Mouse (Mus musculus): ENCODE results near the gene Kcnq1. TPM values are rescaled to one million over a fixed set of nuclear protein-coding genes. Genes with fewer than 3 reads are reported as not detected.
A peak's percentile ranks its signal among the peaks of the same experiment; 100 is the strongest.

The Kcnq1 gene
- polyA plus RNA-seq (2015; fragmentation: Nextera tagmentation; extraction: Ambion mirVana): 1.3 and 1.8 TPM in 2 replicates

GRCm38 (mm10) chr7:143106062-143106461, at the start of gene Kcnq1:
Gene Kcnq1, plus strand, starts transcription at chr7:143106362.
- H3K36me3 ChIP-seq (replicated peaks): no peaks in the 10 kb centered on the region
- H3K9ac ChIP-seq: no peak within 1 kb of the TSS
- H3K27ac ChIP-seq: no peak within 1 kb of the TSS
- WGBS: 70% methylated on average over 4 of the region's 4 CpGs
- no peak for ATAC-seq (replicated peaks)
- peaks cover 40% of the 10 kb centered on the region for H3K27me3 ChIP-seq (replicated peaks)
- H3K4me1 ChIP-seq: peaks cover 11% of the 10 kb centered on the region; the same call in 1 of the 2 replicates
- H3K4me3 ChIP-seq: peak within 1 kb of the TSS; percentile 26
- H3K4me2 ChIP-seq: peak within 1 kb of the TSS; percentile 46
- H3K9me3 ChIP-seq: 0 out of 2 replicates have a peak, but pooled peaks cover 3% of the 10 kb centered on the region

- H3K4me1 ChIP-seq: peaks cover 51% of the 10 kb centered on the region
- no peak for ATAC-seq (replicated peaks)
- H3K27me3 ChIP-seq (replicated peaks): no peaks in the 10 kb centered on the region
- H3K27ac ChIP-seq: no peak overlapping the region
- H3K36me3 ChIP-seq (replicated peaks): no peaks in the 10 kb centered on the region
- H3K9ac ChIP-seq: no peak overlapping the region
- no peaks in the 10 kb centered on the region for H3K9me3 ChIP-seq
- WGBS: 95% methylated on average over 5 of the region's 5 CpGs
- H3K4me2 ChIP-seq: no peak overlapping the region
- no peak overlapping the region for H3K4me3 ChIP-seq
Observed at GRCm38 (mm10) chr7:143057023-143057422, 49.1 kb upstream of the Kcnq1 start.

- no peak overlapping the region for H3K4me2 ChIP-seq
- 0 out of 2 replicates have a peak overlapping the region, but pooled peaks have one; percentile 15 for H3K27ac ChIP-seq
- no peak for ATAC-seq (replicated peaks)
- H3K4me1 ChIP-seq: peaks cover 46% of the 10 kb centered on the region
- no peak overlapping the region for H3K9ac ChIP-seq
- H3K36me3 ChIP-seq (replicated peaks): 0 out of 2 replicates have a peak, but pooled peaks cover 3% of the 10 kb centered on the region
- no peak overlapping the region for H3K4me3 ChIP-seq
- WGBS: 90% methylated on average over 9 of the region's 9 CpGs
- no peaks in the 10 kb centered on the region for H3K27me3 ChIP-seq (replicated peaks)
- H3K9me3 ChIP-seq: no peaks in the 10 kb centered on the region
Observed at GRCm38 (mm10) chr7:143057667-143058220, 48.4 kb upstream of the Kcnq1 start.

- no peaks in the 10 kb centered on the region for H3K9me3 ChIP-seq
- H3K27ac ChIP-seq: peak overlapping the region; percentile 15; the same call in 1 of the 2 replicates
- no peak for ATAC-seq (replicated peaks)
- 0 out of 2 replicates have a peak, but pooled peaks cover 3% of the 10 kb centered on the region for H3K36me3 ChIP-seq (replicated peaks)
- WGBS: 77% methylated on average over 5 of the region's 5 CpGs
- no peak overlapping the region for H3K9ac ChIP-seq
- H3K4me1 ChIP-seq: peaks cover 46% of the 10 kb centered on the region
- H3K4me2 ChIP-seq: no peak overlapping the region
- no peak overlapping the region for H3K4me3 ChIP-seq
- H3K27me3 ChIP-seq (replicated peaks): no peaks in the 10 kb centered on the region
Observed at GRCm38 (mm10) chr7:143058221-143058697, 47.9 kb upstream of the Kcnq1 start.

GRCm38 (mm10) chr7:143059202-143059870, 46.8 kb upstream of the Kcnq1 start:
- H3K9ac ChIP-seq: no peak overlapping the region
- peak overlapping the region; percentile 2; the same call in 1 of the 2 replicates for H3K27ac ChIP-seq

GRCm38 (mm10) chr7:143062704-143063103, 43.5 kb upstream of the Kcnq1 start:
- Histone ChIP-seq H3K27me3 (replicated peaks) (no peaks in the 10 kb centered on the region), H3K36me3 (replicated peaks) (peaks cover 25% of the 10 kb centered on the region; the same call in 1 of the 2 replicates), H3K4me2 (no peak overlapping the region), H3K9me3 (no peaks in the 10 kb centered on the region), H3K27ac (no peak overlapping the region), H3K4me1 (peaks cover 15% of the 10 kb centered on the region), H3K4me3 (no peak overlapping the region), H3K9ac (no peak overlapping the region)
- no peak for ATAC-seq (replicated peaks)
- 97% methylated on average over 2 of the region's 2 CpGs for WGBS

More at GRCm38 (mm10) chr7:143059202-143059870, 46.8 kb upstream of the Kcnq1 start:
- WGBS: 75% methylated on average over 5 of the region's 5 CpGs
- no peak for ATAC-seq (replicated peaks)
- peaks cover 8% of the 10 kb centered on the region; the same call in 1 of the 2 replicates for H3K36me3 ChIP-seq (replicated peaks)
- no peak overlapping the region for H3K4me2 ChIP-seq
- no peak overlapping the region for H3K4me3 ChIP-seq
- H3K9me3 ChIP-seq: no peaks in the 10 kb centered on the region
- H3K27me3 ChIP-seq (replicated peaks): no peaks in the 10 kb centered on the region
- peaks cover 39% of the 10 kb centered on the region for H3K4me1 ChIP-seq

- Histone ChIP-seq H3K27ac (no peak overlapping the region), H3K4me1 (peaks cover 10% of the 10 kb centered on the region), H3K27me3 (replicated peaks) (no peaks in the 10 kb centered on the region), H3K36me3 (replicated peaks) (peaks cover 25% of the 10 kb centered on the region; the same call in 1 of the 2 replicates), H3K4me2 (no peak overlapping the region), H3K4me3 (no peak overlapping the region), H3K9me3 (no peaks in the 10 kb centered on the region), H3K9ac (no peak overlapping the region)
- 34% methylated on average over 6 of the region's 6 CpGs for WGBS
- ATAC-seq (replicated peaks): no peak
Observed at GRCm38 (mm10) chr7:143064226-143064625, 41.9 kb upstream of the Kcnq1 start.

- Histone ChIP-seq H3K9ac (no peak overlapping the region), H3K4me3 (no peak overlapping the region), H3K9me3 (no peaks in the 10 kb centered on the region), H3K36me3 (replicated peaks) (peaks cover 25% of the 10 kb centered on the region; the same call in 1 of the 2 replicates), H3K4me1 (peaks cover 19% of the 10 kb centered on the region), H3K27me3 (replicated peaks) (no peaks in the 10 kb centered on the region), H3K27ac (no peak overlapping the region), H3K4me2 (no peak overlapping the region)
- WGBS: 96% methylated on average over 2 of the region's 2 CpGs
- no peak for ATAC-seq (replicated peaks)
Observed at GRCm38 (mm10) chr7:143065692-143066091, 40.5 kb upstream of the Kcnq1 start.

- Histone ChIP-seq H3K9ac (no peak overlapping the region), H3K9me3 (no peaks in the 10 kb centered on the region), H3K4me3 (no peak overlapping the region), H3K27me3 (replicated peaks) (no peaks in the 10 kb centered on the region), H3K36me3 (replicated peaks) (peaks cover 24% of the 10 kb centered on the region; the same call in 1 of the 2 replicates), H3K4me1 (peaks cover 27% of the 10 kb centered on the region), H3K27ac (peak overlapping the region; percentile 93; the same call in 1 of the 2 replicates), H3K4me2 (peak overlapping the region; percentile 60; the same call in 1 of the 2 replicates)
- no peak for ATAC-seq (replicated peaks)
- WGBS: 69% methylated on average over 2 of the region's 2 CpGs
Observed at GRCm38 (mm10) chr7:143067469-143067868, 38.7 kb upstream of the Kcnq1 start.

GRCm38 (mm10) chr7:143067897-143068296, 38.3 kb upstream of the Kcnq1 start:
- Histone ChIP-seq H3K36me3 (replicated peaks) (peaks cover 22% of the 10 kb centered on the region; the same call in 1 of the 2 replicates), H3K9ac (no peak overlapping the region)
- WGBS: 86% methylated on average over 3 of the region's 3 CpGs

GRCm38 (mm10) chr7:143068316-143068881, 37.8 kb upstream of the Kcnq1 start:
- 38% methylated on average over 13 of the region's 13 CpGs for WGBS
- H3K36me3 ChIP-seq (replicated peaks): peaks cover 22% of the 10 kb centered on the region; the same call in 1 of the 2 replicates
- H3K4me2 ChIP-seq: peak overlapping the region; percentile 60

More at GRCm38 (mm10) chr7:143067897-143068296, 38.3 kb upstream of the Kcnq1 start:
- no peaks in the 10 kb centered on the region for H3K27me3 ChIP-seq (replicated peaks)
- H3K9me3 ChIP-seq: no peaks in the 10 kb centered on the region
- peaks cover 27% of the 10 kb centered on the region for H3K4me1 ChIP-seq
- H3K4me3 ChIP-seq: peak overlapping the region; percentile 75
- ATAC-seq (replicated peaks): no peak
- peak overlapping the region; percentile 93 for H3K27ac ChIP-seq
- H3K4me2 ChIP-seq: peak overlapping the region; percentile 60

More at GRCm38 (mm10) chr7:143068316-143068881, 37.8 kb upstream of the Kcnq1 start:
- Histone ChIP-seq H3K9me3 (no peaks in the 10 kb centered on the region), H3K27me3 (replicated peaks) (no peaks in the 10 kb centered on the region), H3K9ac (peak overlapping the region; percentile 42), H3K27ac (peak overlapping the region; percentile 93), H3K4me1 (peaks cover 27% of the 10 kb centered on the region), H3K4me3 (peak overlapping the region; percentile 75)
- ATAC-seq (replicated peaks): no peak; the same call in 1 of the 2 replicates
